Mouse (Mus musculus): ENCODE data around the gene Snf8. TPM values are rescaled to one million over a fixed set of nuclear protein-coding genes. Genes with fewer than 3 reads are reported as not detected.

Snf8 gene
- polyA plus RNA-seq, 1 experiment: 28.7 TPM

GRCm38 (mm10) chr11:96006367-96006851 is 28.3 kb upstream of the Snf8 start:
- Histone ChIP-seq H3K27me3 (ENCODE audit: control insufficient read depth, insufficient read depth, low read length) (peaks cover 29% of the 10 kb centered on the region), H3K36me3 (ENCODE audit: control insufficient read depth, insufficient read depth, low read length) (no peaks in the 10 kb centered on the region), H3K4me3 (ENCODE audit: control insufficient read depth, insufficient read depth, low read length) (no peak overlapping the region), H3K27ac (ENCODE audit: control insufficient read depth, insufficient read depth, low read length) (no peak overlapping the region), H3K4me1 (replicated peaks; ENCODE audit: control insufficient read depth, insufficient read depth, low read length) (peaks cover 16% of the 10 kb centered on the region; the same call in 1 of the 2 replicates)
- TF ChIP-seq POLR2A (IDR thresholded peaks at IDR 0.05; ENCODE audit: control insufficient read depth, extremely low read depth, insufficient read depth, low read length, poor library complexity) (no peak), CTCF (IDR thresholded peaks at IDR 0.05; ENCODE audit: borderline replicate concordance, control insufficient read depth, extremely low read depth, insufficient read depth, low read length, poor library complexity) (no peak)
- DNase-seq: no peak
- WGBS: 5% methylated on average over 33 of the region's 33 CpGs

GRCm38 (mm10) chr11:96006852-96007515 is 27.7 kb upstream of the Snf8 start:
- WGBS: 4% methylated on average over 66 of the region's 67 CpGs
- H3K27me3 ChIP-seq (ENCODE audit: control insufficient read depth, insufficient read depth, low read length): peaks cover 27% of the 10 kb centered on the region
- H3K4me1 ChIP-seq (replicated peaks; ENCODE audit: control insufficient read depth, insufficient read depth, low read length): peaks cover 16% of the 10 kb centered on the region; the same call in 1 of the 2 replicates
- peak; percentile 19 for DNase-seq
- H3K36me3 ChIP-seq (ENCODE audit: control insufficient read depth, insufficient read depth, low read length): no peaks in the 10 kb centered on the region
- H3K4me3 ChIP-seq (ENCODE audit: control insufficient read depth, insufficient read depth, low read length): 0 out of 2 replicates have a peak overlapping the region, but pooled peaks have one; percentile 2
- TF ChIP-seq CTCF (IDR thresholded peaks at IDR 0.05; ENCODE audit: borderline replicate concordance, control insufficient read depth, extremely low read depth, insufficient read depth, low read length, poor library complexity) (no peak), POLR2A (IDR thresholded peaks at IDR 0.05; ENCODE audit: control insufficient read depth, extremely low read depth, insufficient read depth, low read length, poor library complexity) (no peak)
- H3K27ac ChIP-seq (ENCODE audit: control insufficient read depth, insufficient read depth, low read length): no peak overlapping the region

- H3K36me3 ChIP-seq (ENCODE audit: control insufficient read depth, insufficient read depth, low read length): no peaks in the 10 kb centered on the region
- H3K27ac ChIP-seq (ENCODE audit: control insufficient read depth, insufficient read depth, low read length): no peak overlapping the region
- no peak for TF ChIP-seq POLR2A (IDR thresholded peaks at IDR 0.05; ENCODE audit: control insufficient read depth, extremely low read depth, insufficient read depth, low read length, poor library complexity)
- no peak for TF ChIP-seq CTCF (IDR thresholded peaks at IDR 0.05; ENCODE audit: borderline replicate concordance, control insufficient read depth, extremely low read depth, insufficient read depth, low read length, poor library complexity)
- no peak overlapping the region for H3K4me3 ChIP-seq (ENCODE audit: control insufficient read depth, insufficient read depth, low read length)
- peaks cover 25% of the 10 kb centered on the region for H3K27me3 ChIP-seq (ENCODE audit: control insufficient read depth, insufficient read depth, low read length)
- DNase-seq: no peak
- WGBS: 3% methylated on average over 33 of the region's 33 CpGs
- H3K4me1 ChIP-seq (replicated peaks; ENCODE audit: control insufficient read depth, insufficient read depth, low read length): peaks cover 16% of the 10 kb centered on the region; the same call in 1 of the 2 replicates
Measured at GRCm38 (mm10) chr11:96007516-96008235, 27.0 kb upstream of the Snf8 start.

GRCm38 (mm10) chr11:96008827-96009226 is 25.9 kb upstream of the Snf8 start:
- DNase-seq: no peak
- H3K27me3 ChIP-seq (ENCODE audit: control insufficient read depth, insufficient read depth, low read length): peaks cover 28% of the 10 kb centered on the region

GRCm38 (mm10) chr11:96011982-96012381 is 22.7 kb upstream of the Snf8 start:
- TF ChIP-seq CTCF (IDR thresholded peaks at IDR 0.05; ENCODE audit: borderline replicate concordance, control insufficient read depth, extremely low read depth, insufficient read depth, low read length, poor library complexity) (no peak), POLR2A (IDR thresholded peaks at IDR 0.05; ENCODE audit: control insufficient read depth, extremely low read depth, insufficient read depth, low read length, poor library complexity) (no peak)
- Histone ChIP-seq H3K36me3 (ENCODE audit: control insufficient read depth, insufficient read depth, low read length) (no peaks in the 10 kb centered on the region), H3K4me3 (ENCODE audit: control insufficient read depth, insufficient read depth, low read length) (no peak overlapping the region), H3K27ac (ENCODE audit: control insufficient read depth, insufficient read depth, low read length) (no peak overlapping the region), H3K4me1 (replicated peaks; ENCODE audit: control insufficient read depth, insufficient read depth, low read length) (0 out of 2 replicates have a peak, but pooled peaks cover 1% of the 10 kb centered on the region), H3K27me3 (ENCODE audit: control insufficient read depth, insufficient read depth, low read length) (peaks cover 11% of the 10 kb centered on the region; the same call in 1 of the 2 replicates)
- 15% methylated on average over 6 of the region's 8 CpGs for WGBS
- DNase-seq: no peak

More at GRCm38 (mm10) chr11:96008827-96009226, 25.9 kb upstream of the Snf8 start:
- WGBS: 0% methylated on average over 1 of the region's 1 CpGs
- Histone ChIP-seq H3K36me3 (ENCODE audit: control insufficient read depth, insufficient read depth, low read length) (no peaks in the 10 kb centered on the region), H3K4me3 (ENCODE audit: control insufficient read depth, insufficient read depth, low read length) (no peak overlapping the region), H3K27ac (ENCODE audit: control insufficient read depth, insufficient read depth, low read length) (no peak overlapping the region), H3K4me1 (replicated peaks; ENCODE audit: control insufficient read depth, insufficient read depth, low read length) (peaks cover 16% of the 10 kb centered on the region; the same call in 1 of the 2 replicates)
- TF ChIP-seq CTCF (IDR thresholded peaks at IDR 0.05; ENCODE audit: borderline replicate concordance, control insufficient read depth, extremely low read depth, insufficient read depth, low read length, poor library complexity) (no peak), POLR2A (IDR thresholded peaks at IDR 0.05; ENCODE audit: control insufficient read depth, extremely low read depth, insufficient read depth, low read length, poor library complexity) (no peak)

GRCm38 (mm10) chr11:96015421-96015820 is 19.3 kb upstream of the Snf8 start:
- no peaks in the 10 kb centered on the region for H3K4me1 ChIP-seq (replicated peaks; ENCODE audit: control insufficient read depth, insufficient read depth, low read length)
- DNase-seq: no peak
- WGBS: 64% methylated on average over 5 of the region's 5 CpGs
- TF ChIP-seq CTCF (IDR thresholded peaks at IDR 0.05; ENCODE audit: borderline replicate concordance, control insufficient read depth, extremely low read depth, insufficient read depth, low read length, poor library complexity): no peak
- TF ChIP-seq POLR2A (IDR thresholded peaks at IDR 0.05; ENCODE audit: control insufficient read depth, extremely low read depth, insufficient read depth, low read length, poor library complexity): no peak
- H3K36me3 ChIP-seq (ENCODE audit: control insufficient read depth, insufficient read depth, low read length): no peaks in the 10 kb centered on the region
- H3K27ac ChIP-seq (ENCODE audit: control insufficient read depth, insufficient read depth, low read length): no peak overlapping the region
- H3K27me3 ChIP-seq (ENCODE audit: control insufficient read depth, insufficient read depth, low read length): peaks cover 6% of the 10 kb centered on the region; the same call in 1 of the 2 replicates
- H3K4me3 ChIP-seq (ENCODE audit: control insufficient read depth, insufficient read depth, low read length): no peak overlapping the region

Measured in thymus, adult 2 months (tissue).